Mouse (Mus musculus): ENCODE data around the gene Synj2bp. TPM values are rescaled to one million over a fixed set of nuclear protein-coding genes. Genes with fewer than 3 reads are reported as not detected.
"Not testable (repeated sequence)": the region's sequence is repeated elsewhere in the genome, so short reads cannot be mapped to it uniquely, and the experiment has no call there.

Synj2bp gene
- total RNA-seq (2017): 42.8 and 50.6 TPM in 2 replicates

DNA sequence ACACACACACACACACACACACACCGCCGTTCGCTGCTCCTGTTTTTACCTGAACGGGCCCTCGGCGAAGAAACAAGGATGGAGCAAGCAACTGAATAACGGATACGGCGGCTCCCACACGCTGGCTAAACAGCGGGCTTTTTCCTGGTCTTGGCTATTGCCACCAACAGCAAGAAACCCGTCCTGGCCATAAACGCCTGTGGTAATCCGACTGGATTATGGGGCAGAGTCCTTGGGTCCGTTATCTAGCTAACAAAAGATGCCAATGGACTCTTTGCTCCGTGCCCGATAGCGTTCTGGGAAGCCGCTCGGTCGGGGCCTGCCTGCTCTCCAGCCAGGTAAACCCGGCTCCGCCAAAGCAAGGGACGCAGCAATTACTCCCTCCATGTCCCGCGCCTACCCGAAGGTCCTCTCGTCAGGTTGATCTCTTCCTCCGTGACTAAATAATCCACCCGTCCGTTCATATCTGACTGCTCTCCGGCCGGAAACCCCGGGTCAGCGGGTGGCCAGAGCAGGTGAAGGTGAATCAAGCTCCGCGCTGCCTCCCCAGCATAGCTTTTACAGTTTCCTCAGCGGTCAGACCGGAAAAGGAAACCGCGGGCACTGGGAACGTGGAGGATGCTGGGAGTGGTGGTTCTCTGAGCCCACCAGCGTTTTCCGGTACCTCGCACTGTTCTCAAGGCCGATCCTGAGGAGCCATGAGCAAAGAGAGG, at the start of gene Synj2bp, which contains the start of gene Gm20498:
Gene Synj2bp (minus strand): TSS at position 596 of the 713 bp plus-strand sequence.
Gene Gm20498 (minus strand): TSS at position 590 of the 713 bp plus-strand sequence.
- peak; percentile 96 for ATAC-seq (replicated peaks; ENCODE audit: low read depth, poor library complexity, severe bottlenecking)

DNA sequence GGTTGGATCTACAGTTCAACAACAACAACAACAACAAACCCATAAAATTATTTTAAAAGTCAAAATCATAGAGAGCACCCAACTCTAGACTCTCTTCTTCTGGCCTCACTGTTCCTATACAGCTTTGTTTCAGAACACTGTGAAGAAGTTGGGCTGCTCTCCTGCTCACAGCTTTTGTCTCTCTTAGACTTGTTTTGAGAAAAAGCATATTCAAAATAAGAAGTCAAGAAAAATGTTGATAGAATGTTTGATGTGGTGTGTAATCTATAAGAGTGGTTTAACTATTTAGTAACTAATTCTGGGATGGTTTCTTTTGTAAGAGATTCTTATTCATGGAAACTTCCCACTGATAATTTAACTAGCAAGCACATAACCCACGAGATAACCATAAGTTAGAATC, 35.7 kb upstream of the Synj2bp start, which contains the start of gene Adam21:
Gene Adam21 (minus strand): TSS at position 101 of the 400 bp plus-strand sequence.
- no peak for ATAC-seq (replicated peaks; ENCODE audit: low read depth, poor library complexity, severe bottlenecking)

GRCm38 (mm10) chr12:81567931-81568330, 35.2 kb upstream of the Synj2bp start:
- ATAC-seq (replicated peaks; ENCODE audit: low read depth, poor library complexity, severe bottlenecking): no peak

- no peak for ATAC-seq (replicated peaks; ENCODE audit: low read depth, poor library complexity, severe bottlenecking)
Measured at GRCm38 (mm10) chr12:81564173-81564572, 31.5 kb upstream of the Synj2bp start.

DNA sequence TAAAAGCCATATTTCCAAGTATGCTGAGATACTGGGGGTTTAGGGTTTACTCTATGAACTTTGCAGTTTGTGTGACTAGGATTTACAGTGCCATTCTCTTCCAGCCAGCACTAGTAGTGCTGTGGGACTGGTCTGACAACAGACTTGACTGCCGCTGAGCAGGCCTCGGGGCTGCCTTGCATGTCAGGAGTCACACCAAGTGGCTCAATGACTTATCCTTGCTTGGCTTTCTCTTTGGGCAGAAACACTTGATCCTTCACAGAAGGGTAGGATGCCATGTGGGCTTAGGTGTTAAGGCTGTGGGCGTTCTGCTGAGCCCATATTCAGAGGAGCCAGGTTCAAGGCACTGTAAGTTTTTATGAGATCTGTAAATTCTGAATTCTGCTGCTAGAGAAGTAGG, 16.6 kb upstream of the Synj2bp start:
- no peak for ATAC-seq (replicated peaks; ENCODE audit: low read depth, poor library complexity, severe bottlenecking)

DNA sequence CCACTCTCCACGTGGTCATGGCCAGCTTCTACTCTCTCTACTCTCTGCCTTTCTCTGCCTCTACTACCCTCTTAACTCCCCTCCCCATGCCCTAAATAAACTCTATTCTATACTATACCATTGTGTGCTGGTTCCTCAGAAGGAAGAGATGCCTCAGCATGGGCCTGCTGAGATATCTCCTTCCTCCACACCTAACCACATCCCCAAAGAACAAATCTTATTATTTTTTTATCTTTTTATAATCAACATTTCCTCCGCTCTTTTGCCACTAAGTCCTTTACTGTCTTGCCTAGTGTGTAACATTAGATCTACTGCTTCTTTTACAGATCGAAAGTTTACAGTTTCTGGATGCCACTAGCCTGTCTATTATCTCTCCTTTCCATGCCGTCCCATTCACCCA, 14.5 kb upstream of the Synj2bp start:
- 0 out of 2 replicates have a peak, but pooled peaks have one; percentile 11 for ATAC-seq (replicated peaks; ENCODE audit: low read depth, poor library complexity, severe bottlenecking)

GRCm38 (mm10) chr12:81533029-81533419, 313 bp upstream of the Synj2bp start:
- ATAC-seq (replicated peaks; ENCODE audit: low read depth, poor library complexity, severe bottlenecking): no peak

DNA sequence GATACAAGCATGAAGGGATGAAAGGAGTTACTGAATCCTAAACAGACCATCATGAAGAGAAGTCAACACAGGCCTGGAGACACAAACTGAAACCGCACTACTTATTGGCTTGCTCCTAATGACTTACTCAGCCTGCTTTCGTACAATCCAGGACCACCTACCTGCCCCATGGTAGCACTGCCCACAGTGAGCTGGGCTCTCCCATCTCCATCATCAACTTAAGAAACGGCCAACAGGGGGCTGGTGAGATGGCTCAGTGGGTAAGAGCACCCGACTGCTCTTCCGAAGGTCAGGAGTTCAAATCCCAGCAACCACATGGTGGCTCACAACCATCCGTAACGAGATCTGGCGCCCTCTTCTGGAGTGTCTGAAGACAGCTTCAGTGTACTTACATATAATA, 2.1 kb downstream of the Synj2bp start:
- ATAC-seq (replicated peaks; ENCODE audit: low read depth, poor library complexity, severe bottlenecking): not testable (repeated sequence)

- ATAC-seq (replicated peaks; ENCODE audit: low read depth, poor library complexity, severe bottlenecking): not testable (repeated sequence)
Measured at GRCm38 (mm10) chr12:81496906-81497305, 35.8 kb downstream of the Synj2bp start.

GRCm38 (mm10) chr12:81490491-81490890, 42.2 kb downstream of the Synj2bp start:
- no peak for ATAC-seq (replicated peaks; ENCODE audit: low read depth, poor library complexity, severe bottlenecking)

GRCm38 (mm10) chr12:81485311-81485710, 47.4 kb downstream of the Synj2bp start:
- ATAC-seq (replicated peaks; ENCODE audit: low read depth, poor library complexity, severe bottlenecking): no peak

DNA sequence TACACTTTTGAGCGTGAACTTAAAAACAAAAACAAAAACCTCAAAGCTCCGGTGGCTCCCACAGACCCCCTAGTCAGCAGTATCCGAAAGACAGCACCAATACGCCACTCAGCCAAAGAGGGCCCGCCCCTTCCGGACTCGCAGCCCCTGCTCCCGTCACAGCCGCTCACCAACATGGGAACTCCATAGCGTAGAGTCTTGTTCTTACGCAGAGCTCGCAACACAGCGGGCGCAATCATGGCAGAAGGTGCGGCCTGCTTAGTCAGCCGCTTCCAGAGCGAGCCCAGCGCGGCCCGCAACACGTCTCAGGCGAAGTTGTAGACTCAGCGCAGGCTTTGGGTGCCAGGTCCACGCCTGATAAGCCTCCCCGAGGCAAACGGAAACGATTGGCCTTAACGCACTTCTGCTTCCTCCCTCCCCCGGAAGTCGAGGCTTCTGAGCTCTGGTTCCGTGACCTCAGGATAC, 48.0 kb downstream of the Synj2bp start, which contains the start of gene Cox16:
Gene Cox16 (minus strand): TSS at position 401 of the 465 bp plus-strand sequence.
- peak; percentile 98 for ATAC-seq (replicated peaks; ENCODE audit: low read depth, poor library complexity, severe bottlenecking)

GRCm38 (mm10) chr12:81484212-81484611, 48.5 kb downstream of the Synj2bp start:
- ATAC-seq (replicated peaks; ENCODE audit: low read depth, poor library complexity, severe bottlenecking): no peak

GRCm38 (mm10) chr12:81483656-81484055, 49.1 kb downstream of the Synj2bp start:
- no peak for ATAC-seq (replicated peaks; ENCODE audit: low read depth, poor library complexity, severe bottlenecking)

DNA sequence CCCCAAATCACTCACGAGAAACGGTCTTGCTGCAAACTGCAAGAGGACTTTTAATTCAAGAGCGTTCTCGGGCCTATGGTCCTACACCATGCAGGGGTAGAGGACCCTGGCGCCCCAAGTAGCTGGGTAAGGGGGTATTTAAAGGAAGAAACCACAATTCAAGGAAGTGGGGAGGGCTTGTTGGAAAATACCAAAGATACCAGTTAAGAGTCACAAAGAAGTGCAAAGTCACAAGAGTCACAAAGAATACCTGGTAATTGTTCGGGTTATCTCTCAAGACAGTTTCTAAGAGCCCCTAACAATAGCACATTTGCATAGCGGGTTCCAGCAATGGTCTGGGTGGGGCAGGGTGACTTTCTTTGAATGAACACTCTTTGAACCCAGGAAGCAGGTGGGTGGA, 73.7 kb downstream of the Synj2bp start:
- ATAC-seq (replicated peaks; ENCODE audit: low read depth, poor library complexity, severe bottlenecking): not testable (repeated sequence)

Other genes with a start within 250 kb of the Synj2bp start
- not detected in 2 replicates for gene Slc8a3, start 199.7 kb downstream of the Synj2bp start, total RNA-seq (2017)
- 0.37 and 1.2 TPM in 2 replicates for gene Gm4787, start 153.4 kb downstream of the Synj2bp start, total RNA-seq (2017)
- gene Adam4, start 111.0 kb downstream of the Synj2bp start, total RNA-seq (2017): 0.46 and 0.92 TPM in 2 replicates
- gene Cox16, start 47.8 kb downstream of the Synj2bp start, total RNA-seq (2017): 98.0 and 150 TPM in 2 replicates
- gene Gm20498, start within 50 bp of the Synj2bp start, total RNA-seq (2017): 24.3 and 24.4 TPM in 2 replicates
- not detected in 2 replicates for gene Adam21, start 35.6 kb upstream of the Synj2bp start, total RNA-seq (2017)
- 76.0 and 76.1 TPM in 2 replicates for gene Med6, start 62.1 kb upstream of the Synj2bp start, total RNA-seq (2017)
- not detected in 2 replicates for gene Ttc9, start 98.3 kb upstream of the Synj2bp start, total RNA-seq (2017)
- 0.34 and 0.91 TPM in 2 replicates for gene Map3k9, start 248.3 kb upstream of the Synj2bp start, total RNA-seq (2017)

Data from common myeloid progenitor, adult 5-6 weeks (primary cell).